Mouse (Mus musculus) right cerebral cortex, postnatal 14 days (tissue): Measurements from ENCODE around the gene Grrp1.
"Not testable (repeated sequence)": the region's sequence is repeated elsewhere in the genome, so short reads cannot be mapped to it uniquely, and the experiment has no call there.

Experiments
- DNase-seq: peaks from one replicate; pipeline ENCODE4 v3.0.0; 2022

The Grrp1 gene

DNA sequence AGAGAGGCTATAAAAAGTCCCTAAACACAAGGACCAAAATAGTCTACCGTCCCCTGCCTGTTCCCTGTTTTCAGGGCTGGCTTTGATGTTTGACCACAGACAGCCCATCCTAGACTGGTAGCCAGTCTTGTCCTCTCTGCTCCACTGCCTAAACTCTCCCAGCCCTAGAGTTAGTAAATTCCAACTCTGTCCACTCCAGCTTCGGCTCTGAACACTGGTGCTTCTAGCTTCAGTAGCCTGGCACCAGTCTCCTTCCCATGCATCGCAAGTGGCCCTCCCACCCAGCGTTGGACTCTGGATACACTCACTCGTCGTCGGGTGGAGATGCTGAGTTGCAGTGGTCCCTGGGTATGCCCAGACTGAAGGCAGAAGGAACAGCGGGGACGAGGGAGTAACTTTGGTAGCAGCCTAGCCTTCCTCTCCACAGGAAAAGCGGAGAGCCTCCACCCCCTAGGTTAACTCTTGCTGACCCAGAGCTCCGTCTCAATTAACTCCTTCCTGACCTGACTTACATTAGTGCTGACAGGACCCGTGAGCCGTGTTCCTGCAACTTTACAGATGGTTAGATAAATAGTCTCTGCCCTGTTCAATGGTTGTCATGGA is at the start of gene Grrp1:
TSS of gene Grrp1 (minus strand) at position 385 of the 603 bp plus-strand sequence.
- DNase-seq: no peak

DNA sequence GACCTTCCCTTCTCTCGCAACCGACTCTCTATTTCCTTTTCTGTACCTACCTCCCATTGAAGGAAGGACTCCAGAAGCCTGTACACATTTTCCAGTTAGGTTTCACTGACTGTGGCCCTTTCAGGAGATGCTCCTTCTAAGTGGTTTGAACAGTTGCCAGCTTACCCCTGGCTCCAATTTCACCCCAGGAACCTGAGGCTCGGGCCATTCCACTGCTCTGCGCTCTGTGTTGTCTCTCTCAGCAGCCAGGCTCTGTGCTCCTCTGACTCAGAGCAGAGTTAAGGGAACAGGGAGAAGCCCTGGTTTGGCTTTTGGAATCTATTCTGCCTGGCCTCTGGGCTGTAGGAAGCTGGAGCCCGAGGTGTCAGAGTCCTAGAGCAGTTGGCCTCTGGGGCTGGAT is 48.2 kb upstream of the Grrp1 start:
- no peak for DNase-seq

GRCm38 (mm10) chr4:134300316-134300715 is 46.4 kb upstream of the Grrp1 start:
- DNase-seq: no peak

DNA sequence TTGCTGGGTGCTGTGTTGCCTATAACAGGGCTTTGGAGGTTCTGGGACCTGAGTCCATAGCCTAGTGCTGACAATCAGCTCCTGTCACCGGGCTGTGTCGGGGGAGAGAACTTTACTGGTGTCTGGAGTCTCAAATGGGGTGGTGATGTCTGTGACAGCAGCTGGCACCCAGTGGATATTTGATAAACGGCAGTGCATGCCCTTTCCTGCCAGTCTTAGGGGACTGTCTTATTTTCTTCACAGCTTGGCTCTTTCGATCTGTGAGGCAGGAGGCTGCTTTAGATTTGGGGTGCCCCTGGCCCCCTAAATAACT is 45.5 kb upstream of the Grrp1 start:
- DNase-seq: no peak

- DNase-seq: no peak
Observed at GRCm38 (mm10) chr4:134298626-134299497, 45.0 kb upstream of the Grrp1 start.

DNA sequence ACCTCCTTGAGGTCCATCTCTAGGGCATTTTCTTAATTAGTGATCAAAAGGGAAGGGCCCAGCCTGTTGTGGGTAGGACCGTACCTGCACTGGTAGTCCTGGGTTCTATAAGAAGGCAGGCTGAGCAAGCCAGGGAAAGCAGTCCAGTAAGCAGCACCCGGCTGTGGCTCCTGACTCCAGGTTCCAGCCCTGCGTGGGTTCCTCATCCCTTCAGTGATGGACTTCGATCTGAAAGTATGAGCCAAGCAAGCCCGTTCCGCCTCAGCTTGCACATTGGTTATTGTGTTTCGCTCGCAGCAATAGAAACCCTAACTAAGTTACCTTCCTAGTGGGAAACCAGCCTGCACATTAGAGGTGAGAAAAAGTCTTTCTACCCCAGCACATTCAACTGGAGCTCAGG is 43.5 kb upstream of the Grrp1 start:
- DNase-seq: no peak

DNA sequence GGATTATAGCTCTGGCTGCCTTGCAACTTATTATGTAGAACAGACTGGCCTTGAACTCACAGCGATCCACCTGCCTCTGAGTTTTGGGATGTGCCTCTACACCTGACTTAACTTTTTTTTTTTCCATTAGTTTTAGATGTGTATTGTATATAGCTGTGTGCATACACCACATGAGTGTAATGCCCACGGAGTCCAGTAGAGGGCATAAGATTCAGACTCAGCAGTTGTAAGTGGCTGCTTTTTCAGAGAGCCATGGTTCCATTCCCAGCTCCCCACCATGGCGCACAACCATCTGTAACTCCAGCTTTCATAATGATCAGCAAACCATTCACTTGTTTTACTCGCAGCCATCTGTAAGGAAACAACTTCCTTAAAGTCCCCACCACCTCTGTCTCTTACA is 42.6 kb upstream of the Grrp1 start:
- DNase-seq: no peak

DNA sequence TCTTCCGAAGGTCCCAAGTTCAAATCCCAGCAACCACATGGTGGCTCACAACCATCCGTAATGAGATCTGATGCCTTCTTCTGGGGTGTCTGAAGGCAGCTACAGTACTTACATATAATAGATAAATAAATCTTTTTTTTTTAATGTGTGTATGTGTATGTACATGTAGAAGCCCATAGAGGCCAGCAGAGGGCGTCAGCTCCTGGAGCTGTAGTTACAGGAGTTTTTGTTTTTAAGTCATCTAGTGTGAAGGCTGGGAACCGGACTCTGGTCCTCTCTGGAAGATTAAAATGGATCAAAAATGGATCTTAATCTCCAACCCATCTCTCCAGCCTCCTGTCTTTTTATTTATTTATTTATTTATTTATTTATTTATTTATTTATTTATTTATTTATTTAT is 42.2 kb upstream of the Grrp1 start:
- not testable (repeated sequence) for DNase-seq

DNA sequence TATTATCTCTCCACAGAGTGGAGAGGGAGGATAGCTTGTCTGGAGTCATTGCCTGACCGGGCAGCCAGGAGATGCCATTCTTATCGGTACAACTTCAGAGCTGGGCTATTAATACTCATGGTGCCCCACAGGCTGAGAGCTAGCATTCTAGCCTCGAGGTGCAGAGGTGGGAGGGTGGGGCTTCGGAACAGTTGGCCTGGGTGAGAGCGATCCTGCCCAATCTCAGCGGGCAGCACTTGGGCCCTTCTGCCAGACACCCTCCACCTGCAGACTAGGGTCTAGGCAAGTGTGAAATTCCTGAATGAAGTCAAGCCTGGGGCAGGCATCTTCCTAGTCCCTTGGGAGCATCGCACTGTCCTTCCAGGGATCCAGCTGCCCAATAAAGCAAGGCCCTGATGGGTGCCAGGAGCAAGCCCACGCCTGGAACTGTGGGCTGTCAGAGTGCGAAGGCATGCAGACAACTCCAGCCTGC is 39.8 kb upstream of the Grrp1 start:
- DNase-seq: no peak

GRCm38 (mm10) chr4:134293061-134293691 is 39.3 kb upstream of the Grrp1 start:
- DNase-seq: no peak

- DNase-seq: peak; percentile 62
Observed at GRCm38 (mm10) chr4:134292067-134292466, 38.2 kb upstream of the Grrp1 start.

DNA sequence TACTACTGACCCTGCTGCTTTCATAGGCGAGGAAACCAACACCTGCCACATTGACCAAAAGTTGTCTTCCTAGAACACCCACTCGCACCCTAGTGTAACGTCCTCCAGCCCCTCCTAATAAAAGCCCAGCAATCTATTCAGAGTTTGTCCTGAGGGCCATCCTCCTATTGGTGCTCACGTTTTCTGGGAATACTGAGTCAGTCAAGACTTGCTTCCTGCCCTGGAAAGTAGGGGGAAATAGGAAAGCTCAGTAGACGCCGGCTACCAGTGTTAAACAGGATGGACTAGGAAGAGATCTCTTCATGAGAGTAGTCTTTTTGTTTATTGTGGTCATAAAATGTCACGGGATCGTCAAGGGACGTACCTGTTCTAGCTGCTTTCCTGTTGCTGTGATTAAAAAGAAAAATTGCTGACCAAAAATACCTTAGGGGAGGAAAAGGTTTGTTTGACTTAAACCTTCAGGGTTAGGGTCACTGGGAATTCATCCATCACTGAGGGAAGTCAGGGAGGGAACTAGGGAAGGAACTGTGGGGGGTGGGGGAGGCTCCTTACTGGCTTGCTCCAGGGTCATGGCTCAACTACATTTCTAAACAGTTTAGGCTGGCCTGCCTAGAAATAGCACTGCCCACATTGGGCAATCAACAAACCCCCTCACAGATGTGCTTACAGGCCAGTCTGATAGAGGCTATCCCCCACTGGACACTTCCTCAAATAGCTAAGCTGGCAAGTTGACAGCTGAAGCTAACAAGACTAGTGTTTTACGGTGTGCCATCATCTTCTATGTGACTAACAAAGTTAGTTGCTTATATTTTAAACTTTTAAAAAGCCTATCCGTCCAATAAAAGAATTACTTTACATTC is 34.7 kb upstream of the Grrp1 start:
- DNase-seq: no peak

GRCm38 (mm10) chr4:134287575-134288025 is 33.7 kb upstream of the Grrp1 start, which contains the start of gene Pdik1l:
Pdik1l (minus strand) TSS chr4:134287895.
- peak; percentile 73 for DNase-seq

- DNase-seq: peak; percentile 96
Observed at GRCm38 (mm10) chr4:134287168-134287564, 33.3 kb upstream of the Grrp1 start.

GRCm38 (mm10) chr4:134286226-134287167 is 32.6 kb upstream of the Grrp1 start:
- peak; percentile 31 for DNase-seq

DNA sequence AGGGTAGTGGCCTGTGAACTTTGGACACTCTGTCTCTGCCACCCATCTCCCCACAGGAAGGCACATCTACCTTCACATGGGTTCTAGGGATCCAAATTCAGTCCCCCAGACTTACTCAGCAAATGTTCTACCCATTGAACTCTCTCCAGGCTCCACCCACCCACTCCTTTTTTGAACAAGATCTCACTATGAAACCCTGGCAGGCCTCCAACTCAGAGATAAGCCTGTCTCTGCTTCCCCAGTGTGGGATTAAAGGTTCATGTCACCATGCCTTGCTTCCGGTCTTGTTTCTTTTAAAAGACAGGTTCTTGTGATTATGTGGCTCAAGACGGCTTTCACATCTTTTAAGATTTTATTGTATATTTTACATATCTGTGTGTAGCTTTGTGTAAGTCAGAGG is 31.0 kb upstream of the Grrp1 start:
- no peak for DNase-seq

DNA sequence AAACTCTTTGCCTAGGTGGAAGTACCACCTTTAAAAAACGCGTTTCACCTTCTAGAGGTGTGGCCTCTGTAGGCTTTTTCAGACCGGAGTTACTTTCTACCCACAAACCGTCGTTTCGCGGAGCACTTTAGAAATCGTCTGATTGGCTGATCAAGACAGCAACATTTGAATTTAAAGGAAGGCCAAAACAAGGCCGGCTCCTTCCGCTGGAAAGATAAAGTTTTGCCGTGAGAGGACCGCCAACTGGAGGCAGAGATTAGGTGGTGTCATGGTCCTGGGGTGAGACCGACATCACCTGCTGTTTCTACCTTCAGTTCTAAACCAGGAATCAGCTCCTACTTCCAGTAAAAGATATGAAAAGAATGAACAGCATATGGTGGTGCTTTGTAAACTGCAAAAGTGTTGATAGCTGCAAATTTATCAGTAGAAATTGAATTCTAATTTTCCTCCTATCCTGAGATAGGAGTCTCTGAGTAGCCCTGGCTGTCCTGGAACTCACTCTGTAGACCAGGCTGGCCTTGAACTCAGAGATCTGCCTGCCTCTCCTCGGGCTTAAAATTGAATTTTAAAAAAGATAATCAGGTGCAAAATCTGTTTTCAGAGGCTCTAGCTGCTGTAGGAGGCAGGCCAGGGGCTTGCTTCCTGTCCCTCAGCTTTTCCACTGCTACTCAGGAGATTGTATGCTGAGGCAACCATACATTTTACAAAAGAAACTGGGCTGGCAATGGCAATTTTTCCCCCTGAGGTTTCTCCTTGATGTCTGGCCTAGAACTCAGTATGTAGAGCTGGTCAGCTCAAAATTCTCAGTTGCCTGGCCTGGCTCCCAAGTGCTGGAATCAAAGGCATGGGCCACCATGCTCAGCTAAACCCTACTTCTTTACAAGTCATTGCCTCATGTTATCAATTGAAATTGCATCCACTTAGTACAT is 19.8 kb upstream of the Grrp1 start:
- no peak for DNase-seq

DNA sequence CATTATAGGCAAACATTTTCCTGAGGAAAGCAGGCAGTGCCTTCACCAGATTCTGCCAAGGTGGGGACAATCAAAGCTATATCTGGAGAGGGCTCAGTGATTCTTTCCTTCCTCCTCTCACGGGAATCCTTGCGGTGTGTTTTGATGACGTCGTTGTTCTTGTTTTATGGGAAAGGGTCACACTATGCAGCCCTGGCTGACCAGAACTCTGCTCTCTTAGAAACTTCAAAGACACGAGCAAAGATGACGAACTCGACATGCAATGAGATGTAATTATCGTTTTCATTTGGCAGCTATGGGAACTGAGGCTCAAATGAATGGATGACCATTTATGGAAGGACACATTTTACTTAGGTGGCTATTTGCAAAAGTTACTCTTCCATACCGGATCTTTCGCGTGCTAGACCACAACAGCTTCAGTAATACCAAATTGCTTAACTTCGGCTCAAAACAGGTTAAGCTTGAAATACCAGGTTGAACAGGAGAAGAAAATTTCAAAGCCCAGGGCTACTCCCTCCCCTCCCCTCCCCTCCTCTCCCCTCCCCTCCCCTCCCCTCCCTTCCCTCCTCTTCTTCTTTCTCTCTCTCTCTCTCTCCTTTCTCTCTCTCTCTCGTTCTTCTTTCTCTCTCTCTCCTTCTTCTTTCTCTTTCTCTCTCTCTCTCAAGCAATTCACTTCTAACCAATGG is 19.0 kb upstream of the Grrp1 start:
- no peak for DNase-seq

- no peak for DNase-seq
Observed at GRCm38 (mm10) chr4:134271979-134272378, 18.1 kb upstream of the Grrp1 start.

GRCm38 (mm10) chr4:134269622-134270021 is 15.7 kb upstream of the Grrp1 start:
- not testable (repeated sequence) for DNase-seq
